Mouse (Mus musculus) Muller cell, postnatal 12 days (primary cell): ENCODE measurements around the gene Man2a1.

ENCODE experiments used
- DNase-seq: peaks from one replicate; pipeline ENCODE4 v3.0.0-alpha.2; 2015; ENCODE audit errors: inconsistent ontology term

Gene Man2a1

GRCm38 (mm10) chr17:64703649-64704230, 103.2 kb downstream of the Man2a1 start:
- no peak for DNase-seq

GRCm38 (mm10) chr17:64707529-64707928, 107.0 kb downstream of the Man2a1 start:
- no peak for DNase-seq

GRCm38 (mm10) chr17:64716318-64716717, 115.8 kb downstream of the Man2a1 start:
- DNase-seq = peak; percentile 58

- DNase-seq = no peak
Observed at GRCm38 (mm10) chr17:64719760-64720159, 119.2 kb downstream of the Man2a1 start.

GRCm38 (mm10) chr17:64721112-64721511, 120.6 kb downstream of the Man2a1 start:
- no peak for DNase-seq

- DNase-seq = no peak
Observed at GRCm38 (mm10) chr17:64723162-64723561, 122.6 kb downstream of the Man2a1 start.

- DNase-seq = no peak
Observed at GRCm38 (mm10) chr17:64725214-64725613, 124.7 kb downstream of the Man2a1 start.

GRCm38 (mm10) chr17:64726032-64726431, 125.5 kb downstream of the Man2a1 start:
- DNase-seq = no peak

- no peak for DNase-seq
Observed at GRCm38 (mm10) chr17:64735492-64735891, 135.0 kb downstream of the Man2a1 start.

GRCm38 (mm10) chr17:64737918-64738317, 137.4 kb downstream of the Man2a1 start:
- DNase-seq = no peak

GRCm38 (mm10) chr17:64739129-64739528, 138.6 kb downstream of the Man2a1 start:
- DNase-seq = no peak

GRCm38 (mm10) chr17:64742715-64743605, 142.4 kb downstream of the Man2a1 start:
- peak; percentile 18 for DNase-seq

- DNase-seq = peak; percentile 37
Observed at GRCm38 (mm10) chr17:64743606-64744300, 143.2 kb downstream of the Man2a1 start.

GRCm38 (mm10) chr17:64746637-64747225, 146.2 kb downstream of the Man2a1 start:
- no peak for DNase-seq

GRCm38 (mm10) chr17:64747461-64747860, 146.9 kb downstream of the Man2a1 start:
- no peak for DNase-seq

GRCm38 (mm10) chr17:64748131-64748530, 147.6 kb downstream of the Man2a1 start:
- DNase-seq = no peak

GRCm38 (mm10) chr17:64749146-64749545, 148.6 kb downstream of the Man2a1 start:
- DNase-seq = no peak

GRCm38 (mm10) chr17:64751249-64751648, 150.7 kb downstream of the Man2a1 start:
- no peak for DNase-seq

GRCm38 (mm10) chr17:64752126-64753019, 151.8 kb downstream of the Man2a1 start:
- DNase-seq = no peak

GRCm38 (mm10) chr17:64753507-64753906, 153.0 kb downstream of the Man2a1 start:
- DNase-seq = no peak
